Mouse (Mus musculus) cerebellum, adult 11-12 months (tissue): ENCODE data around the gene Trpm3.

Source experiments
- DNase-seq: peaks from one replicate; pipeline ENCODE4 v3.0.0; 2022

Trpm3 gene

GRCm38 (mm10) chr19:22527944-22528343 is 389.1 kb downstream of the Trpm3 start:
- DNase-seq, result no peak

- DNase-seq, result no peak
Measured at GRCm38 (mm10) chr19:22542990-22543709, 404.3 kb downstream of the Trpm3 start.

- DNase-seq, result peak; percentile 69
Measured at GRCm38 (mm10) chr19:22552179-22552578, 413.3 kb downstream of the Trpm3 start.

GRCm38 (mm10) chr19:22554421-22554941 is 415.6 kb downstream of the Trpm3 start:
- peak; percentile 88 for DNase-seq

- no peak for DNase-seq
Measured at GRCm38 (mm10) chr19:22572396-22572795, 433.6 kb downstream of the Trpm3 start.

- DNase-seq, result no peak
Measured at GRCm38 (mm10) chr19:22572849-22573248, 434.0 kb downstream of the Trpm3 start.

GRCm38 (mm10) chr19:22582120-22582745 is 443.4 kb downstream of the Trpm3 start:
- DNase-seq, result no peak

- DNase-seq, result no peak
Measured at GRCm38 (mm10) chr19:22594492-22594891, 455.6 kb downstream of the Trpm3 start.

- no peak for DNase-seq
Measured at GRCm38 (mm10) chr19:22595246-22595645, 456.4 kb downstream of the Trpm3 start.

GRCm38 (mm10) chr19:22596715-22597114 is 457.9 kb downstream of the Trpm3 start:
- no peak for DNase-seq

GRCm38 (mm10) chr19:22604322-22604721 is 465.5 kb downstream of the Trpm3 start:
- peak; percentile 43 for DNase-seq

GRCm38 (mm10) chr19:22607985-22608684 is 469.3 kb downstream of the Trpm3 start:
- peak; percentile 28 for DNase-seq

- DNase-seq, result no peak
Measured at GRCm38 (mm10) chr19:22611621-22612020, 472.8 kb downstream of the Trpm3 start.

GRCm38 (mm10) chr19:22615367-22615766 is 476.5 kb downstream of the Trpm3 start:
- no peak for DNase-seq

- no peak for DNase-seq
Measured at GRCm38 (mm10) chr19:22624801-22625513, 486.1 kb downstream of the Trpm3 start.

- DNase-seq, result no peak
Measured at GRCm38 (mm10) chr19:22628878-22629277, 490.0 kb downstream of the Trpm3 start.

- peak; percentile 43 for DNase-seq
Measured at GRCm38 (mm10) chr19:22631316-22631715, 492.5 kb downstream of the Trpm3 start.

GRCm38 (mm10) chr19:22635635-22636034 is 496.8 kb downstream of the Trpm3 start:
- no peak for DNase-seq

GRCm38 (mm10) chr19:22637786-22638185 is 498.9 kb downstream of the Trpm3 start:
- DNase-seq, result no peak

- DNase-seq, result peak; percentile 86
Measured at GRCm38 (mm10) chr19:22638394-22638954, 499.6 kb downstream of the Trpm3 start.

GRCm38 (mm10) chr19:22642124-22642523 is 503.3 kb downstream of the Trpm3 start:
- DNase-seq, result no peak

- no peak for DNase-seq
Measured at GRCm38 (mm10) chr19:22656466-22657215, 517.8 kb downstream of the Trpm3 start.
